In the genomic region with DNA sequence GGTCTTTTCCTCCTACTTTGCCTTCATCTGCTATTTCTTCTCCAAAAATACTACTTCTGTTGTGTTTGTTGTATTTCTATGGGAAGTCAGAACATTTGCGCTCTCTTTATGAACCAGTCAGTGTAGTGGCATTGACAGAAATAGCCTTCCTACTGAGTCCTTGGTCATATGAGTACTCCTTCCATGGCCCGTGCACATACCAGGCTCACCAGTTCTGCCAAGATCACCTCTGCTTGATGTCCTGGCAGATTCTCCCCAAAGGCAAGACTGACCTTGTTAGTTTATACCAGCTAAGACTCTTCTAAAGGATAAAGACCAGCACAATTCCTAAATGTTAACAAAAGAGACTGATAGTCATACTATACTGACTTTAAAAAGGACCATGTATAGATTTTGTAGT, we compare ENCODE assay signal across 26 mouse cellular contexts. TPM values are rescaled to one million over a fixed set of nuclear protein-coding genes. Genes with fewer than 3 reads are reported as not detected.
DNase-seq lines count a peak whose midpoint lies in the region; TF ChIP-seq lines count a peak whose summit lies in the region.
"Had no signal": no experiment of that assay in that cellular context is flagged by ENCODE, and none has a peak within 500 bp of the region (broad histone marks: within the 10 kb centered on the region; RNA-seq: fewer than 3 reads in every experiment).

No protein-coding gene starts in this region.

- H3K79me2 ChIP-seq in heart, adult 2 months (replicated peaks; ENCODE audit: control insufficient read depth, insufficient read depth, low read length) = peaks cover 2% of the 10 kb centered on the region; the same call in 1 of the 2 replicates

- H3K4me1 ChIP-seq in heart, adult 2 months (ENCODE audit: control insufficient read depth, insufficient read depth, low read length) = peaks cover 9% of the 10 kb centered on the region
- peaks cover 20% of the 10 kb centered on the region for H3K4me1 ChIP-seq in brown adipose tissue, adult 24 weeks (ENCODE audit: control insufficient read depth, insufficient read depth, insufficient read length, low read length)
- H3K4me1 ChIP-seq: embryonic facial prominence, embryonic 10.5 days; embryonic facial prominence, embryonic 12.5 days; forebrain, embryonic 13.5 days; forebrain, embryonic 15.5 days had no signal

- TF ChIP-seq POLR2A in heart, adult 2 months (IDR thresholded peaks at IDR 0.05; ENCODE audit: insufficient read depth, low read depth, low read length) = no peak

- TF ChIP-seq CTCF in heart, adult 2 months (IDR thresholded peaks at IDR 0.05) = no peak

- H3K4me3 ChIP-seq in heart, adult 2 months = peak overlapping the region; percentile 36
- peak overlapping the region; percentile 59 for H3K4me3 ChIP-seq in brown adipose tissue, adult 24 weeks (ENCODE audit: insufficient read depth, low read depth, low read length)
- H3K4me3 ChIP-seq: embryonic facial prominence, embryonic 10.5 days; embryonic facial prominence, embryonic 12.5 days; forebrain, embryonic 13.5 days; forebrain, embryonic 15.5 days had no signal

- H3K36me3 ChIP-seq in heart, adult 2 months (ENCODE audit: control insufficient read depth, insufficient read depth, low read length) = peaks cover 42% of the 10 kb centered on the region

- no peaks in the 10 kb centered on the region for H3K27me3 ChIP-seq in heart, adult 2 months (ENCODE audit: control insufficient read depth, insufficient read depth, low read length)
- H3K27me3 ChIP-seq: CH12.LX; embryonic facial prominence, embryonic 12.5 days; forebrain, embryonic 13.5 days; forebrain, embryonic 15.5 days; Patski had no signal

- DNase-seq in gastrocnemius, adult 18-20 months (ENCODE audit: low spot score) = peak; percentile 68
- no peak for DNase-seq in gastrocnemius, postnatal 10 days
- DNase-seq in gastrocnemius, postnatal 25 days = peak; percentile 45
- no peak for DNase-seq in gastrocnemius, postnatal 14 days
- DNase-seq in heart, adult 2 months = no peak
- DNase-seq in heart, postnatal 25 days (ENCODE audit: low spot score) = no peak
- DNase-seq in cerebellum, adult 9-11 months = no peak
- DNase-seq: adrenal gland, adult 8-10 months; adrenal gland, postnatal 14 days; adrenal gland, postnatal 36 days; B cell, adult 2 months; cerebellum, adult 11 months; cerebellum, adult 18-20 months; cerebellum, adult 8-10 months; cerebellum, postnatal 10 days; cerebellum, postnatal 25 days had no signal

- peak overlapping the region; percentile 79 for H3K27ac ChIP-seq in heart, adult 2 months
- peak overlapping the region; percentile 45; the same call in 1 of the 2 replicates for H3K27ac ChIP-seq in brown adipose tissue, adult 24 weeks (replicated peaks; ENCODE audit: low read depth, low read length)
- H3K27ac ChIP-seq: embryonic facial prominence, embryonic 10.5 days; embryonic facial prominence, embryonic 12.5 days; forebrain, embryonic 13.5 days; forebrain, embryonic 15.5 days had no signal

- 60% methylated on average over 2 of the region's 2 CpGs for WGBS in heart, adult 2 months

- intact Hi-C loops in gastrocnemius, postnatal 14 days (cut with DNase I; ENCODE audit: low total_unique reads) = loop anchor here (10.0 kb wide), 1 partner anchor 107 kb away; no protein-coding TSS in a partner anchor
- intact Hi-C loops in heart, adult 2 months (cut with DNase I) = no loop called here
- intact Hi-C loops in heart, postnatal 25 days (cut with DNase I) = no loop called here

- H3K9ac ChIP-seq in heart, adult 2 months (ENCODE audit: low read depth, low read length) = no peak overlapping the region
- H3K9ac ChIP-seq: embryonic facial prominence, embryonic 12.5 days; forebrain, embryonic 13.5 days; forebrain, embryonic 15.5 days had no signal

- peak; percentile 81 for TF ChIP-seq EP300 in heart, adult 2 months (IDR thresholded peaks at IDR 0.05; ENCODE audit: insufficient read depth, low read depth, low read length)

RNA-seq across cellular contexts. Expression of a gene that starts 10.5 kb away (rescaled TPM):
- total RNA-seq in gastrocnemius, adult 18-20 months (2021) = 100 to 1,000 TPM; 191 to 201 TPM
- 10 to 100 TPM; 61.7 to 67.7 TPM for total RNA-seq in gastrocnemius, postnatal 10 days (2021)
- total RNA-seq in gastrocnemius, postnatal 25 days (2021) = 100 to 1,000 TPM; 146 to 148 TPM
- 10 to 100 TPM; 79.2 to 80.8 TPM for total RNA-seq in gastrocnemius, postnatal 14 days (2021)
- total RNA-seq in heart, adult 2 months (2021) = 100 to 1,000 TPM; 207 to 213 TPM
- 482 and 483 TPM in 2 replicates for polyA plus RNA-seq in heart, adult 2 months (2012; rRNA removed)
- 100 to 1,000 TPM; 203 to 217 TPM for total RNA-seq in heart, postnatal 25 days (2021)
- polyA plus RNA-seq in brown adipose tissue, adult 24 weeks (2012; ENCODE audit: insufficient read depth, insufficient read length, missing spikeins) = 1.7 and 5.1 TPM in 2 replicates
- polyA plus RNA-seq: activated CD4-positive, CD25-positive, alpha-beta regulatory T cell, adult 4 months; CD4-positive, CD25-positive, alpha-beta regulatory T cell, adult 4 months; embryonic facial prominence, embryonic 10.5 days; G1E had no signal

RNA-seq across cellular contexts. Expression of a gene that starts 37.8 kb away (rescaled TPM):
- 10 to 100 TPM; 10.6 to 11.6 TPM for total RNA-seq in gastrocnemius, adult 18-20 months (2021)
- total RNA-seq in gastrocnemius, postnatal 10 days (2021) = 1 to 10 TPM; 7.2 to 9.3 TPM
- total RNA-seq in gastrocnemius, postnatal 25 days (2021) = 1 to 10 TPM; 7.4 to 7.8 TPM
- total RNA-seq in gastrocnemius, postnatal 14 days (2021) = 1 to 10 TPM; 5.7 to 6.3 TPM
- total RNA-seq in heart, adult 2 months (2021) = 10 to 100 TPM in 1 of 2 experiments, 1 to 10 TPM in 1; 9.2 to 10.6 TPM
- polyA plus RNA-seq in heart, adult 2 months (2012; rRNA removed) = 19.4 and 20.3 TPM in 2 replicates
- 10 to 100 TPM; 10.7 to 11.7 TPM for total RNA-seq in heart, postnatal 25 days (2021)
- 1.2 and 1.6 TPM in 2 replicates for polyA plus RNA-seq in brown adipose tissue, adult 24 weeks (2012; ENCODE audit: insufficient read depth, insufficient read length, missing spikeins)

RNA-seq across cellular contexts. Expression of a gene that starts 41.7 kb away (rescaled TPM):
- 10 to 100 TPM; 28.0 to 37.1 TPM for total RNA-seq in gastrocnemius, adult 18-20 months (2021)
- 10 to 100 TPM; 31.5 to 39.9 TPM for total RNA-seq in gastrocnemius, postnatal 10 days (2021)
- 10 to 100 TPM; 24.1 to 24.6 TPM for total RNA-seq in gastrocnemius, postnatal 25 days (2021)
- 10 to 100 TPM; 23.0 to 25.9 TPM for total RNA-seq in gastrocnemius, postnatal 14 days (2021)
- 10 to 100 TPM; 53.3 to 59.4 TPM for total RNA-seq in heart, adult 2 months (2021)
- 52.3 and 54.0 TPM in 2 replicates for polyA plus RNA-seq in heart, adult 2 months (2012; rRNA removed)
- 10 to 100 TPM; 51.3 TPM for total RNA-seq in heart, postnatal 25 days (2021)
- 13.6 and 15.6 TPM in 2 replicates for polyA plus RNA-seq in brown adipose tissue, adult 24 weeks (2012; ENCODE audit: insufficient read depth, insufficient read length, missing spikeins)

Comparison
In these comparisons a context has a peak if more than half of its experiments do, and no peak if none do; other contexts are left out.
1. DNase-seq: peak in gastrocnemius, adult 18-20 months (single experiment) and gastrocnemius, postnatal 25 days (single experiment); none in gastrocnemius, postnatal 10 days (single experiment), gastrocnemius, postnatal 14 days (single experiment), heart, adult 2 months (0 of 2), heart, postnatal 25 days (single experiment) and cerebellum, adult 9-11 months (single experiment).